Mouse (Mus musculus): Measurements from ENCODE around the gene Cachd1.

GRCm38 (mm10) chr4:100843119-100843518 lies 66.6 kb downstream of the Cachd1 start:
- TF ChIP-seq SRF (IDR thresholded peaks at IDR 0.05; ENCODE audit: control insufficient read depth, insufficient read length, low read depth): no peak
- no peak for TF ChIP-seq USF1 (IDR thresholded peaks at IDR 0.05; ENCODE audit: low read depth)
- TF ChIP-seq CEBPB (IDR thresholded peaks at IDR 0.05; ENCODE audit: insufficient read depth, poor library complexity, severe bottlenecking): no peak
